Mouse (Mus musculus): ENCODE data around the gene Ctnnb1.

GRCm38 (mm10) chr9:120894376-120894775 is 34.6 kb upstream of the Ctnnb1 start:
- no peak for TF ChIP-seq GATA1 (IDR thresholded peaks at IDR 0.05; ENCODE audit: borderline replicate concordance, low read length)
- TF ChIP-seq FLI1 (IDR thresholded peaks at IDR 0.05; ENCODE audit: low read length) = no peak

All from megakaryocyte, embryonic 14.5 days (primary cell).